Mouse (Mus musculus): Measurements from ENCODE around the gene Olfr58. TPM values are rescaled to one million over a fixed set of nuclear protein-coding genes. Genes with fewer than 3 reads are reported as not detected.
"Not testable (repeated sequence)": the region's sequence is repeated elsewhere in the genome, so short reads cannot be mapped to it uniquely, and the experiment has no call there.

Gene Olfr58
- not detected in 2 replicates for polyA plus RNA-seq (2012; rRNA removed)

DNA sequence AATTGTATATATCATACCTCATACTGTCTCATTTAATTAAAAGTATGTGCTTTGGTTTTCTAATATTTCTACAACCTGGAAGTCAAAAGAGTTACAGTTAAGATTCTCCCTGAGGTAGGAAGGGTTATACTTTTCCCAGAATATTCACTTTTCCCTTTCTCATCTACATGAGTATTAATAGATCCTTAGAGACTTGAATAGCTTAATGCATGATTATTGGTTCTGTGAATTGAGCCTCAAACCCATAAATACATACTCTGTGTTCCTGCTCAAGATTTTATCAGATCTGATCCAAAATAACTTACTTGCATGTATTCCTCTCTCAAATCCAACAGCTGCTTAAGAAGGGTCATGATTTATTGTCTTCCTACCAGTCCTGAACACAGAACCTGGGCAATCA lies at the start of gene Olfr58:
Olfr58 (plus strand) TSS at position 301 of the 400 bp plus-strand sequence.
- Histone ChIP-seq H3K27ac (ENCODE audit: control insufficient read depth, insufficient read depth, low read depth, low read length) (no peak within 1 kb of the TSS), H3K27me3 (ENCODE audit: control insufficient read depth, insufficient read depth, low read length) (no peaks in the 10 kb centered on the region), H3K4me1 (ENCODE audit: control insufficient read depth, insufficient read depth, low read length) (no peaks in the 10 kb centered on the region), H3K36me3 (ENCODE audit: control insufficient read depth, insufficient read depth, low read length) (no peaks in the 10 kb centered on the region), H3K4me3 (ENCODE audit: control insufficient read depth, low read depth, low read length) (no peak within 1 kb of the TSS)
- no peak for TF ChIP-seq POLR2A (IDR thresholded peaks at IDR 0.05; ENCODE audit: control insufficient read depth, low read depth, low read length)
- no peak for TF ChIP-seq CTCF (IDR thresholded peaks at IDR 0.05; ENCODE audit: control insufficient read depth, insufficient read depth, insufficient replicate concordance, low read depth, low read length)

DNA sequence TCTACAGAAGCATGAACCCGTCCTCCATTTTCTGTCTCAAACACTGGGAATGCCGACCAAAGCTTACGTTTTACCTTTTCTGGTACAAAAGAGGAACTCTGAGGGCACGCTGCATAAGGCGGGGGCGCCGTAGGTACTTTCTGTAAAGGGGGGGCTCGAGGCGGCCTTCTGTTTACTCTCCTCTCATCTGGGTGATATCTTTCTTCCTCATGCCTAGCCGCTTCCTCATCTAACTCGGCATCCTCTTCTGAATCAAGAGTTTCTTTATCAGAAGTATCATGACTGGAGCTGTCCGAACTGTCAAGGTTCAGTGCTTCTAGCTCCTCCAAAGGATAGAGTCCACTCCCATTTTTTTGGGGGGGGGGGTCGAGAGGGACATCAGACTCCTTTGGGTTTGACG lies 10.9 kb upstream of the Olfr58 start:
- Histone ChIP-seq H3K4me1 (ENCODE audit: control insufficient read depth, insufficient read depth, low read length) (no peaks in the 10 kb centered on the region), H3K4me3 (ENCODE audit: control insufficient read depth, low read depth, low read length) (no peak overlapping the region), H3K27me3 (ENCODE audit: control insufficient read depth, insufficient read depth, low read length) (no peaks in the 10 kb centered on the region), H3K36me3 (ENCODE audit: control insufficient read depth, insufficient read depth, low read length) (no peaks in the 10 kb centered on the region), H3K27ac (ENCODE audit: control insufficient read depth, insufficient read depth, low read depth, low read length) (no peak overlapping the region)
- TF ChIP-seq CTCF (IDR thresholded peaks at IDR 0.05; ENCODE audit: control insufficient read depth, insufficient read depth, insufficient replicate concordance, low read depth, low read length) (no peak), POLR2A (IDR thresholded peaks at IDR 0.05; ENCODE audit: control insufficient read depth, low read depth, low read length) (no peak)

DNA sequence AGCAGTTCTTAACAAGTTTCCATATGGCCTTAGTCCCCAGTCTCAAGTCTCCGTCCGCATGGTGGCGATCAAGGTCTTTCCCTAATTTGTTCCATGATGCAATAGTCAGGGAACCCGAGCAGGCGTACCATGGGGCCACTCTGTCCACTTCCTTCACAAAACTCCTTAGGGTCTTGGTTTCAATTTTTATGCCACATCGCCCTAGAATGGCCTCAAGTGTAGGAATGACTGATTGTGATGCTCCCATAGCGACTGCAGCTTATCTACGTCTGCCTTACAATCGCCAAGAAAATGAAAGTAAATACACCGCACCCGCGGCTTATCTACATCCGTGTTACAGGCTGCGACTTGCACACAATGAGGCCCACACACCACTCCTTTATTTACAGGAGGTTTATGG lies 10.4 kb upstream of the Olfr58 start:
- Histone ChIP-seq H3K4me3 (ENCODE audit: control insufficient read depth, low read depth, low read length) (no peak overlapping the region), H3K27ac (ENCODE audit: control insufficient read depth, insufficient read depth, low read depth, low read length) (no peak overlapping the region), H3K27me3 (ENCODE audit: control insufficient read depth, insufficient read depth, low read length) (no peaks in the 10 kb centered on the region), H3K36me3 (ENCODE audit: control insufficient read depth, insufficient read depth, low read length) (no peaks in the 10 kb centered on the region), H3K4me1 (ENCODE audit: control insufficient read depth, insufficient read depth, low read length) (no peaks in the 10 kb centered on the region)
- TF ChIP-seq CTCF (IDR thresholded peaks at IDR 0.05; ENCODE audit: control insufficient read depth, insufficient read depth, insufficient replicate concordance, low read depth, low read length) (no peak), POLR2A (IDR thresholded peaks at IDR 0.05; ENCODE audit: control insufficient read depth, low read depth, low read length) (no peak)

DNA sequence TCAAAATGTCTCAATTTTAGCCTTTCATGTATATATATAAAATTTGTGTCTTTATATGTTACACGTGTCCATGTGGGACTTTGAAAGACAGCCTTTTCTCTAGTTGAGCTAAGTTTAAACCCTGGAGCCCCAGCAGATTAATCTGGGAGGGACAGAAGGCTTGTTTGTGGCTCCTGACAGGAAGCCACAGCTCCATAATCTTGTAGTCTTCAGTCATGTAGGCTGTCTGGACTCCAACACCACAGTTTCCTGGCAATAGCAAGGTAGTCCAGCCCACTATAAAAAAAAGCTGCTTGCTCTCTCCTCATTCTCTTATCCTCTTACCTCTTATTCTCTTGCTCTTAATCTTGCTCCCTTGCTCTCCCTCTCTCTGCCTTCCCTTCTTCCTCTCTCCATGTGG lies 22.9 kb downstream of the Olfr58 start:
- Histone ChIP-seq H3K4me3 (ENCODE audit: control insufficient read depth, low read depth, low read length) (no peak overlapping the region), H3K4me1 (ENCODE audit: control insufficient read depth, insufficient read depth, low read length) (no peaks in the 10 kb centered on the region), H3K36me3 (ENCODE audit: control insufficient read depth, insufficient read depth, low read length) (no peaks in the 10 kb centered on the region), H3K27ac (ENCODE audit: control insufficient read depth, insufficient read depth, low read depth, low read length) (no peak overlapping the region), H3K27me3 (ENCODE audit: control insufficient read depth, insufficient read depth, low read length) (no peaks in the 10 kb centered on the region)
- TF ChIP-seq POLR2A (IDR thresholded peaks at IDR 0.05; ENCODE audit: control insufficient read depth, low read depth, low read length) (no peak), CTCF (IDR thresholded peaks at IDR 0.05; ENCODE audit: control insufficient read depth, insufficient read depth, insufficient replicate concordance, low read depth, low read length) (no peak)

DNA sequence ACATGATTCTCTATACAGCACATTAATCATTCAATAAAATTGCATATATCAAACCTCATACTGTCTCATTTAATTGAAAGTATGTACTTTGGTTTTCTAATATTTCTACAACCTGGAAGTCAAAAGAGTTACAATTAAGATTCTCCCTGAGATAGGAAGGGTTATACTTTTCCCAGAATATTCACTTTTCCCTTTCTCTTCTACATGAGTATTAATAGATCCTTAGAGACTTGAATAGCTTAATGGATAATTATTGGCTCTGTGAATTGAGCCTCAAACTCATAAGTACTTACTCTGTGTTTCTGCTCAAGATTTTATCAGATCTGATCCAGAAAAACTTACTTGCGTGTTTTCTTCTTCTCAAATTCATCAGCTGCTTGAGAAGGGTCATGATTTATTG lies 24.5 kb downstream of the Olfr58 start, which contains the start of gene Olfr859:
Olfr859 (plus strand) TSS at position 301 of the 400 bp plus-strand sequence.
- not testable (repeated sequence) for H3K27ac ChIP-seq (ENCODE audit: control insufficient read depth, insufficient read depth, low read depth, low read length); H3K27me3 ChIP-seq (ENCODE audit: control insufficient read depth, insufficient read depth, low read length)

More for the DNA sequence above, 24.5 kb downstream of the Olfr58 start, which contains the start of gene Olfr859:
- H3K4me3 ChIP-seq (ENCODE audit: control insufficient read depth, low read depth, low read length); H3K4me1 ChIP-seq (ENCODE audit: control insufficient read depth, insufficient read depth, low read length); H3K36me3 ChIP-seq (ENCODE audit: control insufficient read depth, insufficient read depth, low read length): not testable (repeated sequence)

Other genes with a start within 250 kb of the Olfr58 start
- not detected in 2 replicates for gene Olfr853, start 239.2 kb upstream of the Olfr58 start, polyA plus RNA-seq (2012; rRNA removed)
- not detected in 2 replicates for gene Olfr854, start 212.9 kb upstream of the Olfr58 start, polyA plus RNA-seq (2012; rRNA removed)
- not detected in 2 replicates for gene Olfr855, start 197.7 kb upstream of the Olfr58 start, polyA plus RNA-seq (2012; rRNA removed)
- 10.6 and 10.7 TPM in 2 replicates for gene Zfp317, start 158.2 kb upstream of the Olfr58 start, polyA plus RNA-seq (2012; rRNA removed)
- not detected in 2 replicates for gene Olfr857, start 70.8 kb upstream of the Olfr58 start, polyA plus RNA-seq (2012; rRNA removed)
- gene Olfr859, start 24.6 kb downstream of the Olfr58 start, polyA plus RNA-seq (2012; rRNA removed): not detected in 2 replicates
- gene Olfr860, start 69.5 kb downstream of the Olfr58 start, polyA plus RNA-seq (2012; rRNA removed): not detected in 2 replicates
- not detected in 2 replicates for gene Olfr862, start 107.7 kb downstream of the Olfr58 start, polyA plus RNA-seq (2012; rRNA removed)
- not detected in 2 replicates for gene Olfr77, start 136.6 kb downstream of the Olfr58 start, polyA plus RNA-seq (2012; rRNA removed)
- gene Olfr866, start 247.8 kb downstream of the Olfr58 start, polyA plus RNA-seq (2012; rRNA removed): not detected in 2 replicates

All from testis, adult 2 months (tissue).